Comparison of ENCODE assay signal across 15 mouse cellular contexts in genomic region chr4:132944106-132944505, GRCm38 (mm10). TPM values are rescaled to one million over a fixed set of nuclear protein-coding genes. Genes with fewer than 3 reads are reported as not detected.
DNase-seq lines count a peak whose midpoint lies in the region; ATAC-seq and TF ChIP-seq lines count a peak whose summit lies in the region.
"Had no signal": no experiment of that assay in that cellular context is flagged by ENCODE, and none has a peak within 500 bp of the region (broad histone marks: within the 10 kb centered on the region; RNA-seq: fewer than 3 reads in every experiment).

No protein-coding gene starts in this region.

- WGBS in liver, postnatal 0 days (ENCODE audit: insufficient replicate concordance) = 32% methylated on average over 12 of the region's 12 CpGs
- 30% methylated on average over 12 of the region's 12 CpGs for WGBS in liver, embryonic 12.5 days (ENCODE audit: insufficient replicate concordance)

- TF ChIP-seq CTCF in liver, postnatal 0 days (IDR thresholded peaks at IDR 0.05; ENCODE audit: low read depth) = no peak

- H3K4me3 ChIP-seq in liver, postnatal 0 days (ENCODE audit: low read depth, low read length) = no peak overlapping the region
- no peak overlapping the region for H3K4me3 ChIP-seq in liver, embryonic 12.5 days
- H3K4me3 ChIP-seq: embryonic facial prominence, embryonic 15.5 days; midbrain, embryonic 13.5 days; neural tube, embryonic 15.5 days had no signal

- TF ChIP-seq EP300 in liver, postnatal 0 days (IDR thresholded peaks at IDR 0.05; ENCODE audit: low read depth) = no peak

- no peaks in the 10 kb centered on the region for H3K36me3 ChIP-seq in liver, postnatal 0 days (replicated peaks; ENCODE audit: insufficient read depth, low read length)
- no peaks in the 10 kb centered on the region for H3K36me3 ChIP-seq in liver, embryonic 12.5 days
- H3K36me3 ChIP-seq: embryonic facial prominence, embryonic 15.5 days; G1E; midbrain, embryonic 13.5 days; neural tube, embryonic 15.5 days had no signal

- no peak for ATAC-seq in liver, postnatal 0 days
- ATAC-seq in liver, embryonic 12.5 days = no peak
- ATAC-seq: hindbrain, embryonic 16.5 days; midbrain, embryonic 13.5 days had no signal

- no peaks in the 10 kb centered on the region for H3K9me3 ChIP-seq in liver, postnatal 0 days (ENCODE audit: low read length)
- no peaks in the 10 kb centered on the region for H3K9me3 ChIP-seq in liver, embryonic 12.5 days (replicated peaks)
- H3K9me3 ChIP-seq: embryonic facial prominence, embryonic 15.5 days; G1E; midbrain, embryonic 13.5 days; neural tube, embryonic 15.5 days had no signal

- H3K27ac ChIP-seq in liver, postnatal 0 days (ENCODE audit: low read depth) = peak overlapping the region; percentile 86; the same call in 1 of the 2 replicates
- no peak overlapping the region for H3K27ac ChIP-seq in liver, embryonic 12.5 days
- H3K27ac ChIP-seq: embryonic facial prominence, embryonic 15.5 days; midbrain, embryonic 13.5 days; neural tube, embryonic 15.5 days had no signal

- H3K27me3 ChIP-seq in liver, postnatal 0 days (ENCODE audit: insufficient read depth, low read length) = 0 out of 2 replicates have a peak, but pooled peaks cover 4% of the 10 kb centered on the region
- peaks cover 23% of the 10 kb centered on the region for H3K27me3 ChIP-seq in liver, embryonic 12.5 days (replicated peaks)
- H3K27me3 ChIP-seq: embryonic facial prominence, embryonic 15.5 days; neural tube, embryonic 15.5 days had no signal

- no peak overlapping the region for H3K9ac ChIP-seq in liver, postnatal 0 days (replicated peaks)
- no peak overlapping the region for H3K9ac ChIP-seq in liver, embryonic 12.5 days
- H3K9ac ChIP-seq: embryonic facial prominence, embryonic 15.5 days; midbrain, embryonic 13.5 days; neural tube, embryonic 15.5 days had no signal

- DNase-seq in liver, postnatal 0 days = no peak
- DNase-seq in T-cell, adult 2 months (ENCODE audit: low spot score) = peak; percentile 61
- DNase-seq in induced T-regulatory cell, adult 2 months (ENCODE audit: low read depth) = peak; percentile 75
- peak; percentile 42 to 58 for DNase-seq in thymus, postnatal 36 days
- no peak for DNase-seq in testis, postnatal 10 days (ENCODE audit: low spot score)
- DNase-seq in cerebellum, postnatal 25 days = no peak
- DNase-seq: cerebellum, postnatal 10 days; kidney, postnatal 25 days; right cerebral cortex, postnatal 14 days had no signal

- peaks cover 28% of the 10 kb centered on the region for H3K4me1 ChIP-seq in liver, postnatal 0 days (ENCODE audit: insufficient read depth)
- peaks cover 34% of the 10 kb centered on the region for H3K4me1 ChIP-seq in liver, embryonic 12.5 days

- no peak overlapping the region for H3K4me2 ChIP-seq in liver, postnatal 0 days (ENCODE audit: low read depth, low read length)
- no peak overlapping the region for H3K4me2 ChIP-seq in liver, embryonic 12.5 days
- H3K4me2 ChIP-seq: embryonic facial prominence, embryonic 15.5 days; midbrain, embryonic 13.5 days; neural tube, embryonic 15.5 days had no signal

RNA-seq across cellular contexts. Expression of gene Fam76a, which starts 21.7 kb away (rescaled TPM):
- 21.7 and 22.5 TPM in 2 replicates for polyA plus RNA-seq in liver, postnatal 0 days (2015; fragmentation: Nextera tagmentation; extraction: Ambion mirVana)
- 22.6 and 25.8 TPM in 2 replicates for polyA plus RNA-seq in liver, embryonic 12.5 days (2016; fragmentation: Nextera tagmentation; extraction: Ambion mirVana)

RNA-seq across cellular contexts. Expression of gene Fgr, which starts 29.8 kb away (rescaled TPM):
- 3.8 and 4.0 TPM in 2 replicates for polyA plus RNA-seq in liver, postnatal 0 days (2015; fragmentation: Nextera tagmentation; extraction: Ambion mirVana)
- polyA plus RNA-seq in liver, embryonic 12.5 days (2016; fragmentation: Nextera tagmentation; extraction: Ambion mirVana) = 0.60 and 0.73 TPM in 2 replicates
- polyA plus RNA-seq: G1E had no signal

RNA-seq across cellular contexts. Expression of gene Stx12, which starts 59.8 kb away (rescaled TPM):
- 14.4 and 17.0 TPM in 2 replicates for polyA plus RNA-seq in liver, postnatal 0 days (2015; fragmentation: Nextera tagmentation; extraction: Ambion mirVana)
- polyA plus RNA-seq in liver, embryonic 12.5 days (2016; fragmentation: Nextera tagmentation; extraction: Ambion mirVana) = 21.0 and 21.7 TPM in 2 replicates

Comparison
In these comparisons a context has a peak if more than half of its experiments do, and no peak if none do; other contexts are left out.
1. DNase-seq: peak in T-cell, adult 2 months (single experiment), induced T-regulatory cell, adult 2 months (single experiment) and thymus, postnatal 36 days (2 of 2); none in liver, postnatal 0 days (single experiment), testis, postnatal 10 days (single experiment) and cerebellum, postnatal 25 days (0 of 2).